Mouse (Mus musculus) megakaryocyte-erythroid progenitor cell, adult 5-6 weeks (primary cell): ENCODE measurements around the gene 4930558C23Rik. TPM values are rescaled to one million over a fixed set of nuclear protein-coding genes. Genes with fewer than 3 reads are reported as not detected.
"Not testable (repeated sequence)": the region's sequence is repeated elsewhere in the genome, so short reads cannot be mapped to it uniquely, and the experiment has no call there.

Experiments used
- ATAC-seq: replicated peaks from 2 replicates; pipeline ENCODE4 v1.8.0; 2016; ENCODE audit warnings: mild to moderate bottlenecking, inconsistent platforms; ENCODE audit not compliant: severe bottlenecking, poor library complexity, low FRiP score, low TSS enrichment
- total RNA-seq, 2 experiments: library from RNA; stranded (forward) in 1 of 2; stranded (reverse) in 1 of 2; fragments of 200-1000, 215-1000 nt in 1 of 2; fragments of >200 nt in 1 of 2; fragmentation: Nextera tagmentation in 1 of 2; gene quantifications; 2 replicates each; pipeline ENCODE4 v1.2.3; 2014 to 2017

4930558C23Rik gene
- total RNA-seq (2014; fragmentation: Nextera tagmentation) (not detected in 2 replicates), total RNA-seq (2017) (not detected in 2 replicates)

DNA sequence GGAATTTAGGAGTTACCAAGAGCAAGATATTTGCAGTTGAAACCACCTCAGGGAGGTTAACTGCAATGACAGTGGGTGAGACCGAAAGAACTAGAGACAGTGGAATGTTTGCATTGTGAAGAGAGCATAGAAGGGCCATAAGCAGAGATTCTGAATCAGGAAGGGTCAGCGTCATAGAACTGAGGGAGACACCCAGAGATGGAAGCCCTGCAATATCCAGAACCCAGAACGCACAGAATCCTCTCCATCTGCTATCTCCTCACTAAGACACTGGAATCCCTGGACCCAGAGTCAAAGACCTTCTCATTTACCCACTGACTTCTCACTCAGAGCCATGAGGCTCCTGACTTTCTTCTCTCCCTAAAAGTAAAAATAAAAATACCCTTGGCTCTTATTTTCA lies at the start of gene 4930558C23Rik:
Gene 4930558C23Rik, minus strand, starts transcription at position 101 of the 400 bp plus-strand sequence.
- no peak for ATAC-seq

DNA sequence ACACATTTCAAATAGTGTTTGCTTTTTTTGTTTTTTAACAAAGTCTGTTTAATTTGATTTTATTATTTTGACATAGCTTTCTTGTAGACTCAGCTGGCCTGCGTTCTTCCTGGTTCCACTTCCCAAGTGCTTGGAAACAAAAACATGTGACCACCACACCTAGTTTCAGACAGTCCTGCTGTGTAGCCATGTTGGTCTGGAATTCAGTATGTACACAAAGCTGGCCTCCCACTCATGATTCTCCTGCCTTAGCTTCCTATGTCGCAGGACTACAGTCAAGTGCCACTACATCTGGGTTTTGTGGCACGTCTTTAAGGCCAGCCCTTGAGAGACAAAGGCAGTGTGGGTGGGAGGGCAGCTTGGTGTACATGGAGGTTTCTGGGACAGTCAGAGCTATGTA lies 48.3 kb upstream of the 4930558C23Rik start:
- ATAC-seq, result no peak

DNA sequence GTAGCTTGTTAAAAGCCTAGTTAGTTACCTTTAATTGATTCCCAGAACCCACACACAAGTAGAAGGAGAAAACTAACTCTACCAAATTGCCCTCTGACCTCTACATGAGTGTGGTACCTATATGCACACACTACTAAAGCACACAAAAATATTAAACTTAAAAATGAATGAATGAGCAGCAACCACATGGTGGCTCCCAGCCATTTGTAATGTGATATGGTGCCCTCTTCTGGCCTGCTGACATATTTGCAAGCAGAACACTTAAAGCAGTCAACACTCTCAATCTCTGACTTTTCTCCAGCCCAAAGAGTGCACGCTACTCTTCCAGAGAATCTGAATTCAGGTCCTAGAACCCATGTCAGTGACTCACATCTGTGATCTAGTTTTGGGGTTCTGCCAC lies 47.8 kb upstream of the 4930558C23Rik start:
- ATAC-seq, result peak; percentile 73

DNA sequence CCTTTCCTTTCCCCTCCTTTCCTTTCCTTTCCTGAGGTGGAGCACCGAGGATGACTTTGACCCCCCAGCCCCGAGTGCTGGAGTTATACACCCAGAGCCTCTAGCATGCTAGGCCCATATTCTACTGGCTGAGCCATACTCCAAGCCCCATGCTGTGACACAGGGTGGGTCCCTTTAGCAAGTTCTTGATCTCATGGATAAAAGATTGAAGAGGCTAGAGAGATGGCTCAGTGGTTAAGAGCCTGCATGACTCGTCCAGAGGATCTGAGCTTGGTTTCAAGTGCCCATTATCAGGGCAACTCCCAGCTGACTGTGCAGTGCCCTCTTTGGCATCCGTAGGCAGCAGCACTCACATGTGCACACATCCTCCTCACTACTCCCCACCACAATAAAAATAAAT lies 42.7 kb upstream of the 4930558C23Rik start:
- ATAC-seq, result no peak

DNA sequence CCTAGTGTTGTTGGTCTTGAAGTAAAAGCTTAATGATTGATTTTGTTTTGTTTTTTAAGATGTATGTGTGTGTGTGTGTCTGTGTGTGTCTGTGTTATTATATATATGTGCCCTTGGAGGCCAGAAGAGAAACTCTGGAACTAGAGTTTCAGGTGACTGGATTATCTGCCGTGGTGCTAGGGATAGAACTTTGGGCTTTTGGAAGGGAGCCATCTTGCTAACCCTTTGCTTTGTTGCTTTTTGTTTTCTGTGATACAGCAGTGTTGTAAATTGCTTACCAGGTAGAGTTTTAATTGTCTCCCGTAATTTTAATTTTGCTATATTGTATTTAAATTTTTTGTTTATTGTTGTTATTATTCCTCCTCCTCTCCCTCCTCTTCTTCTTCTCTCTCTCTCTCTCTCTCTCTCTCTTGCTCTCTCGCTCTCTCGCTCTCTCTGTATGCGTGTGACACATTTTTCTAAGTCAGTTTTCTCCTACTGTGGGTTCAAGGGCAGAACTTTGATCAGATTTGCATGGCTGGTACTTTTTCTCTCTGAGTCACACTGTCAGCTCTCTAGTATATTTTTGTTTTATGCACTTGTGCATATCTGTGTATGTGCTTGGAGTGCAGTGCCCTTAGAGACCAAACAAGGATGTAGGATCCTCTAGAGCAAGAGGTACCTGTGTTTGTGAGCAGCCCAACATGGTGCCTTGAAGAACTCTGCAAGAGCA lies 39.9 kb upstream of the 4930558C23Rik start:
- no peak for ATAC-seq

DNA sequence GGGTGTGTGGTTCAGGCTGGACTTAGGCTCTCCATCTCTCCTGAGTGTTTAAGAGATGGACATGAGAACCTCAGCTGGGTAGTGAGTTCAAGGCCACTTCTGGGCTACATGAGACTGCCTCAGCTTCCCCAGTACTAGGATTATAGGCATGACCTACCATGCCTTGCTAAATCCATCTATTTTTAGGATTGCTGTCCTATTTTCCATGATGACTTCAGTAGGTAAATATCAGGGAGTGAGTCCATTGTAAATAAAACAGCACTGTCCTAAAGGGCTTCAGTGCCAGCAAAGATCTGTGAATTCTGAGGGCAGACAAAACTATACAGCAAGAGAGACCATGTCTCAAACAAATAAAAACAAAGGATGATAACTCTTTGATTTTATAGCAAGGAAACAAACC lies 37.0 kb upstream of the 4930558C23Rik start:
- no peak for ATAC-seq

DNA sequence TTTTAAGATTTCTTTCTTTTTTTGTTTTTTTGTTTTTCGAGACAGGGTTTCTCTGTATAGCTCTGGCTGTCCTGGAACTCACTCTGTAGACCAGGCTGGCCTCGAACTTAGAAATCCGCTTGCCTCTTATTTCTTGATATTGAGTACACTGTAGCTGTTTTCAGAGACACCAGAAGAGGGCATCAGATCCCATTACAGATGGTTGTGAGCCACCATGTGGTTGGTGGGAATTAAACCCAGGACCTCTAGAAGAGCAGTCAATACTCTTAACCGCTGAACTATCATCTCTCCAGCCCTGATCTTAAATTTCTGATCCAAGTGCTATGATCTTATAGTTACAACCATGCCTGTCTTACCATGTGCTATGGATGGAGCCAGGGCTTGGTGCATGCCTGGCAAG lies 36.0 kb upstream of the 4930558C23Rik start:
- ATAC-seq, result not testable (repeated sequence)

DNA sequence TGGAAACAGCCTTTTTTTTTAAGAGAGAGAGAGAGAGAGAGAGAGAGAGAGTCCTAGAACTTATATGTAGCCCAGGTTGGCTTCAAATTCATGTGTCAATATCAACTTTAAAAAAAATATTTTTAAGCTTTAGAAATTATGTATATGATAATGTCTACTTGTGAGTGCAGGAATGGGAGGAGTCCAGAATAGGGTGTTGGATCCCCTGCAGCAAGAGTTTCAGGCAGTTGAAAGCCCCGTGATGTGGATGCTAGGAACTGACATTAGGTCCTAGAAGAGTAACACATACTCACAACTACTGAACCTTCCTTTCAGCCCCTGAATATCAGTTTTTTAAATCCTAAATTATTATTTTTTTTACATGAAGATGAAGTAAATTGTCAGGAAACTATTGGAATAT lies 32.9 kb upstream of the 4930558C23Rik start:
- no peak for ATAC-seq

DNA sequence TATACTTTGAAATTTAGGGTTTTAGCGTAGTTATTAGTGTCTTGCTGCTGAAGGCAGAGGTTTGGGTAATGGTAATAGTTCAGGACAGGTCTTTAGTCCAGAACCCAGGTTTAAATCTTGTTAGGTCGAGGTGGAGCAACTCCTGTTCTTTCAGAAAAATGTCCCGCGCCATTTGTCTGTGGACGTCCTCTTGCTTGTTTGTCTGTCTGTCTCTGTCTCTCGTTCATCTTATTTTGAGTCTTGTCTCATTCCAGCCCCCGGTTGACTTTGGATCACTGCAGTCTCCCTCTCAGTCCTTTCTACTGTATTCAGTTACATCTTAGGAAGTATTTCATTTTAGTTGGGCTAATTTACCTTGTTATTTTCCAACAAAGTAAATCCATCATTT lies 32.3 kb upstream of the 4930558C23Rik start:
- ATAC-seq, result no peak

DNA sequence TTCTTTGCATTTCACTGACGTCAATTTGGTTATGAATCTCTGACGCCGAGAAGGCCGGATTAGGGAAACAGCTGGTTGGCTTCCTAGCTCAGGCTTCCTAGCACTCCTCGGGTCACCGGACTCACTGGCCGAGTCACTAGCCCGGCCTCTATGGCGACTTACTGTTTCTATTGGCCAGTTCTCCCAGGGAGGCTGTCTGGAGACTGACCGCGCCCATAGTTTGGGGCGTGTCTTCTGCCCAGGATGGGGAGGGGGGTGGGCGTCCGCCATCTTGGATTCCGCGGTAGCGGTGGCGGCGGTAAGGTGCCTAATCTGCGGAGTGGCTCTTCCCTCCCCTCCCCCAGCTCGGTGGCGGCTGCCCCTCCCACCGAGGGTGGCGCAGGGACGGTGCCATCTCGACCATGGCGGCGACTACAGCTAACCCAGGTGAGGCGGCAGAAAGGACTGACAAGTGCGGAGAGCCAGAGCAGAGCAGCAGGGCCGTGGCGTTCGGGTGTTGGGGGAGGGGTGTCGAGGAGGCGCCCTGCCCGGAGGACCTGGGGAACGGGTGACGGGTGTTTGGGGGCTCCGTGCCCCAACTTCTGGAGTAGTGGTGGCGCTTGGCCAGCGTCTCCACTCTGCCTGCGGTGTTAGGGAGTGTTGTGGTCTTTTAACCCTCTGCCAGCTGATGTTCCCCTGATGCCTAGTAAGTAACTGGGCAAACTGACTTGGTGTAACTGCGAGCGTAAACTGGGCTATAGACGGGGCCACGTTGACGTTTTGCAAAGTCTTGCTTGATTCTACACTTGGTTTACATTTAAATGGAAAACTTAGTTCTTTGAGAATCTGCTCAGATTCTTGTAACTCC lies 31.7 kb upstream of the 4930558C23Rik start, which contains the start of gene Arnt:
Gene Arnt, plus strand, starts transcription at position 253 of the 847 bp plus-strand sequence.
- ATAC-seq, result peak; percentile 99

DNA sequence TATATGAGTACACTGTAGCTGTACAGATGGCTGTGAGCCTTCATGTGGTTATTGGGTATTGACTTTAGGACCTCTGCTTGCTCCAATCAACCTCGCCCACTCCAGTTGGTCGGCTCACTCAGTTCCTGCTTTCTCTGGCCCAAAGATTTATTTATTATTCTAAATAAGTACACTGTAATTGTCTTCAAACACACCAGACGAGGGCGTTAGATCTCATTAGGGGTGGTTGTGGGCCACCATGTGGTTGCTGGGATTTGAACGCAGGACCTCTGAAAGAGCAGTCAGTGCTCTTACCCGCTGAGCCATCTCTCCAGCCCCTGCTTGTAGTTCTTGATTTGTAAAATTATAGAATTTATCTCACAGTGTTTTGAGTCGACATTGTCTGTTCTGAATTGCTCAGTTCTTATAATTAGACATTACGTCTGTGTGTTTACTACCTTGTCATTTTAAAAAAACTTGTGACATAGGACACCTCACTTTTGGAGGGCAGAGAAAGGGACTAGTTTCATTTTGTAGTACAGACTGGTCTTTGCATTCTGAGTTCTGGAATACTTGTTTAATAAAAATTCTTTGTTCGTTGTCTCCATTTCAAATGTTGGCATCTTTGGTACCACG lies 30.8 kb upstream of the 4930558C23Rik start:
- ATAC-seq, result no peak

DNA sequence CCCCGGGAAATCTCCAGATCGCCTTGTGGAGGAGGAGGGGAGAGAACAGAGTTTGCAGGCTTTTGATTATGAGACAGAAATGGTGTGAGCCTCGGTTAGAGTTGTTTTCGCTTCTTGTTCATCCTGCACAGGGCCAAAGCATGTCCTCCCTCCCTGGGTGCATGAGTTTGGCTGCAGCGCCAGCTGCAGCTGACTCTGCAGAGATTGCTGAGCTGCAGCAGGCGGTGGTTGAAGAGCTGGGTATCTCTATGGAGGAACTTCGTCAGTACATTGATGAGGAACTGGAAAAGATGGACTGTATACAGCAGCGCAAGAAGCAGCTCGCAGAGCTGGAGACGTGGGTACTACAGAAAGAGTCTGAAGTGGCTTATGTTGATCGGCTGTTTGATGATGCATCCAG lies 25.8 kb upstream of the 4930558C23Rik start:
- peak; percentile 64 for ATAC-seq

DNA sequence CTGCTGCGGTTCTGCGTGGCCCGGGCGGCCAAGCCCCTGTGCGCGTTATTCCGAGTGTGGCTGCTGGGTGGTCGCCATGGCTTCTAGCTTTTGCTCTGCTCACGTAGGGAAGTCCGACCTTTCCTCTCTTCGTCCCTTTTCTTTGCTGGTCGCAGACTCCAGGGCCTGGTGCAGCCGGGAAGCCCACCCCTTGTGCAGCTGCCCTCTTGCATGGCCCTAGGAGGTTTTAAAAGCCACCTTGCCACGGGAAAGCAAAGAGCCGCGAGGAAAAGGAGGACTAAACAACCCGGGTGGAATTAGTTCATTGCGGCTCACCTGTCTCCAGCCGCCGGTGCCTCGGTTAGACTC lies 25.2 kb upstream of the 4930558C23Rik start:
- ATAC-seq, result not testable (repeated sequence)

DNA sequence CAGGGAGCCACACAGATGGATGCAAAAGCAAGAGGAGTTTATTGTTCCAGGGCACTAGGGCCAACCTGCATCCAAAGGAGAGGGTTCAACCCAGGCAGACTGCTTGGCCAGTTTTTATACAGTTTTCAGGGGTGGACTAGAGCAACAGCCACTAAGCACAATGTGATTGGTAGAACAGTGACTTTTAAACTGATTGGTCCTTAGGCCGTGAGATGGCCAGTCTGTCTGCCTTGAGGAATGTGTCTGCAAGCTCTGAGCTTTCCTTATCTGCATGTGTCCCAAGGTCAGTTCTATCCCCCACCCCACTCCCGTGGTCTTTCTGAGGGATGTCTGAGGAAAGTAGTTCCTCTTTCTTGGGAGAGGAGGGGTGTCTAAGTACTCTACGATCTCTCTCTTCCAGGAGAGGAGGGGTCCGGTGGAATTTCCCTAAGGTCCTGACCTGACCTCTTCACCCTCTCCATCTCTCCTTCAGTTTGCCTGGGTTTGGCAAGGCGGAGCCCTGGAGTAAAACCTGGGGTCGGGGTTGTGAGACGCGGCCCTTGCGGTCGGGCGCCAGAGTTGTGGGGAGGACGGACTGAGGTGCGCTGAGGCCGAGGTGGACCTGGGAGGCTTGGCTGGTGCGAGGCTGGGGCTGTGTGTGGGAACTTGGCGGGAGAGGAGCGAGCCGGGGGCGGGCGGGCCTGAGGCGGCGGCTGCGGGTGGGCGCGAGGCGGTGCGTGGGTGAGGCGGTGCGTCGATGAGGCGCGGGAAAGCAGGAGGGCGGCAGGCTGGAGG lies 24.7 kb upstream of the 4930558C23Rik start:
- ATAC-seq, result peak; percentile 84

DNA sequence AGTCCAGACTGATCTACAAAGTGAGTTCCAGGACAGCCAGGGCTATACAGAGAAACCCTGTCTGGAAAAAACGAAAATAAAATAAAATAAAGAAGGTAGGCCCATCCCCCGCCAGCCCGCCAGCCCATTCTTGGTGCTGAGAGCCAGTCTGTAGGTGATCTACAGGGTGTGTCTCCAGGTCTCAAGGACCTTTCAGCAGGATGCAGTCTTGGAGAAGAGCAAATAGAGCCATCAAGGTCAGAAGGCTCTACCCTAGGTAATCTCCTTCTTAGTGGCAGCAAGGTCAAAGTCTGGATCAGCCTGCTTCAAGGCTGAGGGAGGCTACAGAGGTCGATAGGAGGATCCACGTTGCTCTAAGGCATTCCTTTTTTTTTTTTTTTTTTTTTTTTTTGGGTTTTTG lies 23.8 kb upstream of the 4930558C23Rik start:
- not testable (repeated sequence) for ATAC-seq

DNA sequence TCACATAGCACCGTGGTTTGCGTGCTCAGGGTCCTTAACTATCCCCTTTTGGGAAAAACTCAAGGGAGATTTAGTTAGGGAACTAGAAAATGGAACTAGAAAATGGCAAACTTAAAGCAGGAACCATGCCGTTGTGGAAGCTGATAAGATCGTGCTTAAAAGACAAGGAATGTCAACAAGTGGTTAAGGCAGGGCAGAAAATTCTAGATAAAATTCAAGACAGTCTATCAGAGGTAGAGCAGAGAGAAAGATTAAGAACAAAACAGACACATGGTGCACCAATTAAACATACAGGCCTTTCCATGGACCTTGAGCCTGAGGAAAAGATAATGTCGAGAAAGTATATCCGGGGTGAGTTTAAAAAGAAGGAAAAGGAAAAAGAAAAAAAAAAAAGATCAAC lies 15.2 kb upstream of the 4930558C23Rik start:
- ATAC-seq, result no peak

DNA sequence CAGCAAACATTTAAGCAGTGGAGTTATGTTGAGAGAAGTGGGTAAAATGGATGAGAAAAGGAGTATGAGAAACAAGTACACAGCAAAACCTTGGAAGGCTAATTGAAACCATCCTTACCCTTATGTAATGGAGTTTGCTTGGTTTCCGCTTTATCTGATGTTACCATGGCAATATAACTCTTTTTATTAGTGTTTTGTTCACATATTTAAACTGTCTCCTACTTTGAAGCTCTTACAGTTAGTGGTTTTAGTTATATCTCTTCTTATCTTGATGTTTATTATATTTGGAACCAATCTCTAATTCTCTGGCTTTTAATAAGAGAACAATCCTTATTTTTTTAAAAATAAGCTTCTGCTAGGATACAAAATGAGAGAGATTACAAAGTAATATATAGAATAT lies 9.6 kb upstream of the 4930558C23Rik start:
- ATAC-seq, result no peak

DNA sequence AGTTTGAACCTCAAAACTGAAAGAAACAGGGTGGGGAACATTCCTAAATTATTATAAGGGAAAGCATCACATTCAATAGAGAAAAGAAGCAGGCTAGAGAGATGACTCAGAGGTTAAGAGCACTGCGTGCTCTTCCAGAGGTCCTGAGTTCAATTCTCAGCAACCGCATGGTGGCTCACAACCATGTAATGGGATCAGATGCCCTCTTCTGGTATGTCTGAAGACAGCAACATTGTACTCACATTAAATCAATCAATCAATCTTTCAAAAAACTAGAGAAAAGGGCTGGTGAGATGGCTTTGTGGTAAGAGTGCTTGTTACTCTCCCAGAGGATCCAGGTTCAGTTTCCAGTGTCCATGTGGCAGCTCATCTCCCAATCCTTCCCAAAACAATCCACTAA lies 6.2 kb upstream of the 4930558C23Rik start:
- ATAC-seq, result no peak

DNA sequence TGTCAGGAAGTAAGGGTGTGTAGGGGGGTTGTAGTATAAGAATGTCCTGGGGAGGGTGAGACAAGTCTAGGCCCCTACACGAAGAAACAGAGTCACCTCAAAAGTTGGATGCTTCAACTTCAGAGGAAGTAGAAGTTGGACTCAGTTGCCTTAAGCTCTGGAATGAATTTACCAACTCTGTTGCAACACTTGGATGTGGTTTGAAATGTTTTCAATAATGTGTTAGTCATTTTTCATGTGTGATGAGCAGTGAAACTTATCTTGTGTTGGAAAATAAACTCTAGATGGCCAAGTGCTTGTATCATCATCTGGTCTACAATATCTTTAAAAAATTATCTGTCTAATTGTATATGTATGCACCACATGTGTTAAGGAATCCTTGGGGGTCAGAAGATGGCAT lies 5.1 kb upstream of the 4930558C23Rik start:
- ATAC-seq, result no peak

DNA sequence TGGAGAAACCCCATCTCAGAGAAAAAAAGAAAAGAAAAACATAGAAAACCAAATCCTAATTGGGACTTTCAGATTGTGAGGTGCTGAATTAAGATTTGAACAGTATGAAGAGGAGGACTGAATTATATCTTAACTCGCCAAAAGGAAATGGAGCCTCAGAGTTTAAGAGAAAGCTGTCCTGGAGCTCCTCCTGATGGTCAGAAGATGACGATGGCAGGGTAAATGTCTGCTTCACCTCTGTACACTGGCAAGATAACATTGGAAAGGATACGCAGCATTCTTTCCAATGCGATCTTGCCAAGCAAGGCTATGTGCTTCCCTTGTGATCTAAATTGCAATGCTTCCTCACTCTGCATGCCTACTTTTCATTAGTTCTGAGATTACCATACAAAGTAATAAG lies 8.3 kb downstream of the 4930558C23Rik start:
- peak; percentile 63 for ATAC-seq
